Mouse (Mus musculus) thymus, postnatal 0 days (tissue): ENCODE data around the gene Suv39h2. TPM values are rescaled to one million over a fixed set of nuclear protein-coding genes. Genes with fewer than 3 reads are reported as not detected.

Experiments used
- DNase-seq: peaks from one replicate; pipeline ENCODE4 v3.0.0-alpha.2; 2015; ENCODE audit warnings: low spot score
- polyA plus RNA-seq: library from polyadenylated mRNA; unstranded; fragments of >200 nt; fragmentation: Nextera tagmentation; extraction: Ambion mirVana; gene quantifications from 2 replicates; pipeline ENCODE4 v1.2.1, GENCODE M21; 2015

The Suv39h2 gene
- polyA plus RNA-seq, 1 experiment from 2014 or later = 11.6 TPM

- peak; percentile 98 for DNase-seq
Measured at GRCm38 (mm10) chr2:3423841-3424578, 50.8 kb downstream of the Suv39h2 start, which contains the start of gene Dclre1c. Gene Dclre1c, plus strand, starts transcription at chr2:3424131.

- no peak for DNase-seq
Measured at GRCm38 (mm10) chr2:3422548-3422947, 52.3 kb downstream of the Suv39h2 start, which contains the start of gene Meig1. Gene Meig1, minus strand, starts transcription at chr2:3422648.

GRCm38 (mm10) chr2:3420157-3420556 lies 54.7 kb downstream of the Suv39h2 start:
- DNase-seq = no peak

GRCm38 (mm10) chr2:3418883-3419431 lies 55.9 kb downstream of the Suv39h2 start:
- peak; percentile 86 for DNase-seq

GRCm38 (mm10) chr2:3415676-3416075 lies 59.2 kb downstream of the Suv39h2 start:
- DNase-seq = no peak

GRCm38 (mm10) chr2:3414241-3414640 lies 60.6 kb downstream of the Suv39h2 start:
- peak; percentile 73 for DNase-seq

- no peak for DNase-seq
Measured at GRCm38 (mm10) chr2:3407756-3408155, 67.1 kb downstream of the Suv39h2 start.

GRCm38 (mm10) chr2:3405981-3406380 lies 68.8 kb downstream of the Suv39h2 start:
- no peak for DNase-seq

Other genes starting within 250 kb of the Suv39h2 start
- 24.9 and 28.8 TPM in 2 replicates for gene Nmt2, start 190.8 kb downstream of the Suv39h2 start, polyA plus RNA-seq
- 18.0 and 19.5 TPM in 2 replicates for gene Rpp38, start 142.4 kb downstream of the Suv39h2 start, polyA plus RNA-seq
- 1.5 and 2.6 TPM in 2 replicates for gene Acbd7, start 138.9 kb downstream of the Suv39h2 start, polyA plus RNA-seq
- gene Olah, start 77.8 kb downstream of the Suv39h2 start, polyA plus RNA-seq = 0.08 and 0.33 TPM in 2 replicates
- gene Meig1, start 52.4 kb downstream of the Suv39h2 start, polyA plus RNA-seq = 1.5 and 1.9 TPM in 2 replicates
- gene Dclre1c, start 50.9 kb downstream of the Suv39h2 start, polyA plus RNA-seq = 16.4 and 21.2 TPM in 2 replicates
- 3.8 and 4.5 TPM in 2 replicates for gene Gm45902, start 37.8 kb upstream of the Suv39h2 start, polyA plus RNA-seq
- 137 and 138 TPM in 2 replicates for gene Hspa14, start 37.8 kb upstream of the Suv39h2 start, polyA plus RNA-seq
- gene Cdnf, start 38.0 kb upstream of the Suv39h2 start, polyA plus RNA-seq = 0.26 and 0.36 TPM in 2 replicates
- gene Fam107b, start 95.5 kb upstream of the Suv39h2 start, polyA plus RNA-seq = 98.3 and 115 TPM in 2 replicates